Mouse (Mus musculus) activated CD4-positive, CD25-positive, alpha-beta regulatory T cell (primary cell): ENCODE data around the gene Olfr1201. TPM values are rescaled to one million over a fixed set of nuclear protein-coding genes. Genes with fewer than 3 reads are reported as not detected.

Source experiments
- polyA plus RNA-seq, 2 experiments: library from polyadenylated mRNA; unstranded; fragments of 100-300 nt; shearing (Covaris generic); gene quantifications; one replicate each; pipeline ENCODE4 v1.2.1; 2017

The Olfr1201 gene
- not detected for polyA plus RNA-seq

GRCm38 (mm10) chr2:88792736-88793135 lies at the start of gene Olfr1201:
TSS of gene Olfr1201 (plus strand) at chr2:88793036.

DNA sequence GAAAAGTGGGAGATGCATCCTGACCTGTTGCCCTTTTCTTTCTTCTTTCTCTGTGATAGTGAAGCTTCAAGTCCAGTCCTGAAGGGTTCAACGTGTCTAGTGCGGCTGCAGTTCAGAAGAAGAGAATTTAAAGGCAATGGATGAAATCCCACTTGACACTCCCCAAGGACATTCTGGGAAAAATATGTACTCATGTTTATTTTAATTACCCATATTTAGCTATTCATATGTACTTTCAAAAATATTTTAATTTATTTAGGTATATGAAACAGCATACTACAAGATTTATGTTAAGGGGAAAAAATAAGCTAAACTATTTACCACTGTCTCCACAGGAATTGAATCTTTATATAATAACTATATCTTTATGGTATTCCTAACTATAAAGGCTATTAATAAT lies 41.6 kb upstream of the Olfr1201 start, which contains the start of gene Olfr1198:
Gene Olfr1198, minus strand, starts transcription at position 101 of the 400 bp plus-strand sequence.

DNA sequence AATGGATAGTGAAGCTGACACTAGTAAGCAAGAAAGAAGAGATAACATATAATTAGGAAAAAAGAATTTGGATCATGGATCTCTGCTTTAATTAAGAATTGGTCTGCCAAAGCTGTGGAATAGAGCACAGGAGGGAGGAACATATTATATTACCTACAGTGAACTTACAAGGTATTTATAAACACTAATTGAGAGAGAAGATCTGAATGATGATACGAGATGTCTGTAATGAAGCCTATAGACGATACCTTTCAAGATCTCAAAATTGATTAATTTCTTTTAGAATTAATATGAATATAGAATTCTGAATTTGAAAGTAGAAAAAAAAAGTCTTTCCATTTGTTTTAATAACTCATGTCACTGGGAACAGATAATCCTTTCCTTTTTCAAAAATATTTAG lies 32.5 kb upstream of the Olfr1201 start, which contains the start of gene Olfr1199:
Gene Olfr1199, minus strand, starts transcription at position 101 of the 400 bp plus-strand sequence.

GRCm38 (mm10) chr2:88770388-88770787 lies 22.4 kb upstream of the Olfr1201 start, which contains the start of gene Olfr1200:
TSS of gene Olfr1200 (minus strand) at chr2:88770488.

GRCm38 (mm10) chr2:88814196-88814595 lies 21.4 kb downstream of the Olfr1201 start, which contains the start of gene Olfr1202:
TSS of gene Olfr1202 (plus strand) at chr2:88814496.

GRCm38 (mm10) chr2:88829437-88829836 lies 36.6 kb downstream of the Olfr1201 start, which contains the start of gene Olfr1205:
TSS of gene Olfr1205 (plus strand) at chr2:88829737.

Other genes with a start within 250 kb of the Olfr1201 start
- gene Olfr1188, start 236.1 kb upstream of the Olfr1201 start, polyA plus RNA-seq = under 1 TPM; 0.30 to 0.65 TPM
- not detected for gene Olfr1189, start 206.6 kb upstream of the Olfr1201 start, polyA plus RNA-seq
- gene Olfr1191-ps1, start 152.5 kb upstream of the Olfr1201 start, polyA plus RNA-seq = under 1 TPM in 1 of 2 experiments, not detected in 1; 0.19 TPM
- gene Olfr1192-ps1, start 144.5 kb upstream of the Olfr1201 start, polyA plus RNA-seq = under 1 TPM in 1 of 2 experiments, not detected in 1; 0.04 TPM
- under 1 TPM in 1 of 2 experiments, not detected in 1; 0.07 TPM for gene Olfr1193, start 117.4 kb upstream of the Olfr1201 start, polyA plus RNA-seq
- gene Olfr1195, start 103.8 kb upstream of the Olfr1201 start, polyA plus RNA-seq = under 1 TPM; 0.14 to 0.20 TPM
- not detected for gene Olfr1196, start 88.4 kb upstream of the Olfr1201 start, polyA plus RNA-seq
- gene Olfr1197, start 60.7 kb upstream of the Olfr1201 start, polyA plus RNA-seq = not detected
- gene Olfr1198, start 41.7 kb upstream of the Olfr1201 start, polyA plus RNA-seq = not detected
- gene Olfr1199, start 32.6 kb upstream of the Olfr1201 start, polyA plus RNA-seq = not detected
- gene Olfr1200, start 22.5 kb upstream of the Olfr1201 start, polyA plus RNA-seq = under 1 TPM in 1 of 2 experiments, not detected in 1; 0.09 TPM
- gene Olfr1202, start 21.5 kb downstream of the Olfr1201 start, polyA plus RNA-seq = not detected
- gene Olfr1205, start 36.7 kb downstream of the Olfr1201 start, polyA plus RNA-seq = under 1 TPM in 1 of 2 experiments, not detected in 1; 0.12 TPM
- not detected for gene Olfr1204, start 56.3 kb downstream of the Olfr1201 start, polyA plus RNA-seq
- under 1 TPM in 1 of 2 experiments, not detected in 1; 0.50 TPM for gene Olfr1206, start 70.2 kb downstream of the Olfr1201 start, polyA plus RNA-seq
- gene Olfr1208, start 109.3 kb downstream of the Olfr1201 start, polyA plus RNA-seq = under 1 TPM in 1 of 2 experiments, not detected in 1; 0.28 TPM
- under 1 TPM in 1 of 2 experiments, not detected in 1; 0.05 TPM for gene Olfr1209, start 122.1 kb downstream of the Olfr1201 start, polyA plus RNA-seq
- not detected for gene Olfr1211, start 145.1 kb downstream of the Olfr1201 start, polyA plus RNA-seq
- not detected for gene Olfr1212, start 160.9 kb downstream of the Olfr1201 start, polyA plus RNA-seq
- not detected for gene Gm13762, start 187.2 kb downstream of the Olfr1201 start, polyA plus RNA-seq
- gene Olfr1214, start 199.6 kb downstream of the Olfr1201 start, polyA plus RNA-seq = not detected
- gene Olfr1215, start 213.9 kb downstream of the Olfr1201 start, polyA plus RNA-seq = under 1 TPM in 1 of 2 experiments, not detected in 1; 0.23 TPM
- gene Olfr1216, start 225.3 kb downstream of the Olfr1201 start, polyA plus RNA-seq = not detected
- under 1 TPM in 1 of 2 experiments, not detected in 1; 0.19 TPM for gene Olfr1217, start 239.0 kb downstream of the Olfr1201 start, polyA plus RNA-seq